Mouse (Mus musculus): ENCODE data around the gene Prg4. TPM values are rescaled to one million over a fixed set of nuclear protein-coding genes. Genes with fewer than 3 reads are reported as not detected.
A peak's percentile ranks its signal among the peaks of the same experiment; 100 is the strongest.

The Prg4 gene
- polyA plus RNA-seq (2015; fragmentation: Nextera tagmentation; extraction: Ambion mirVana) = 0.31 and 0.40 TPM in 2 replicates

- Histone ChIP-seq H3K27ac (replicated peaks) (no peak within 1 kb of the TSS), H3K36me3 (ENCODE audit: control insufficient read depth, insufficient read depth, low read length) (no peaks in the 10 kb centered on the region), H3K9ac (ENCODE audit: low read length) (no peak within 1 kb of the TSS), H3K27me3 (ENCODE audit: control insufficient read depth, insufficient read depth, low read length) (no peaks in the 10 kb centered on the region), H3K4me2 (replicated peaks; ENCODE audit: low read depth) (no peak within 1 kb of the TSS), H3K4me3 (ENCODE audit: low read depth, low read length) (no peak within 1 kb of the TSS), H3K4me1 (replicated peaks; ENCODE audit: control insufficient read depth, insufficient read depth) (no peaks in the 10 kb centered on the region), H3K9me3 (ENCODE audit: control insufficient read depth, low read length) (no peaks in the 10 kb centered on the region)
- 65% methylated on average over 3 of the region's 3 CpGs for WGBS
- no peak for DNase-seq (ENCODE audit: low spot score)
- no peak for ATAC-seq (ENCODE audit: low FRiP score, low TSS enrichment)
- TF ChIP-seq EP300 (optimal IDR thresholded peaks at IDR 0.05) = no peak
- TF ChIP-seq CTCF (IDR thresholded peaks at IDR 0.05; ENCODE audit: low read depth) = no peak
Measured at GRCm38 (mm10) chr1:150466132-150466531, at the start of gene Prg4. Gene Prg4, minus strand, starts transcription at chr1:150466165.

GRCm38 (mm10) chr1:150513041-150513440 is 47.1 kb upstream of the Prg4 start:
- Histone ChIP-seq H3K9ac (ENCODE audit: low read length) (no peak overlapping the region), H3K27me3 (ENCODE audit: control insufficient read depth, insufficient read depth, low read length) (no peaks in the 10 kb centered on the region), H3K9me3 (ENCODE audit: control insufficient read depth, low read length) (no peaks in the 10 kb centered on the region), H3K4me3 (ENCODE audit: low read depth, low read length) (no peak overlapping the region), H3K4me2 (replicated peaks; ENCODE audit: low read depth) (no peak overlapping the region), H3K36me3 (ENCODE audit: control insufficient read depth, insufficient read depth, low read length) (no peaks in the 10 kb centered on the region), H3K4me1 (replicated peaks; ENCODE audit: control insufficient read depth, insufficient read depth) (no peaks in the 10 kb centered on the region), H3K27ac (replicated peaks) (no peak overlapping the region)
- WGBS = 93% methylated on average over 2 of the region's 2 CpGs
- ATAC-seq (ENCODE audit: low FRiP score, low TSS enrichment) (no peak), DNase-seq (ENCODE audit: low spot score) (no peak)
- TF ChIP-seq EP300 (optimal IDR thresholded peaks at IDR 0.05) (no peak), CTCF (IDR thresholded peaks at IDR 0.05; ENCODE audit: low read depth) (no peak)

GRCm38 (mm10) chr1:150505794-150506193 is 39.8 kb upstream of the Prg4 start:
- no peak for TF ChIP-seq EP300 (optimal IDR thresholded peaks at IDR 0.05)
- no peak for TF ChIP-seq CTCF (IDR thresholded peaks at IDR 0.05; ENCODE audit: low read depth)
- ATAC-seq (ENCODE audit: low FRiP score, low TSS enrichment) (no peak), DNase-seq (ENCODE audit: low spot score) (no peak)
- 12% methylated on average over 2 of the region's 2 CpGs for WGBS
- Histone ChIP-seq H3K4me2 (replicated peaks; ENCODE audit: low read depth) (no peak overlapping the region), H3K27ac (replicated peaks) (no peak overlapping the region), H3K4me3 (ENCODE audit: low read depth, low read length) (no peak overlapping the region), H3K36me3 (ENCODE audit: control insufficient read depth, insufficient read depth, low read length) (no peaks in the 10 kb centered on the region), H3K4me1 (replicated peaks; ENCODE audit: control insufficient read depth, insufficient read depth) (no peaks in the 10 kb centered on the region), H3K9ac (ENCODE audit: low read length) (no peak overlapping the region), H3K27me3 (ENCODE audit: control insufficient read depth, insufficient read depth, low read length) (no peaks in the 10 kb centered on the region), H3K9me3 (ENCODE audit: control insufficient read depth, low read length) (no peaks in the 10 kb centered on the region)

GRCm38 (mm10) chr1:150503321-150503720 is 37.4 kb upstream of the Prg4 start:
- 75% methylated on average over 4 of the region's 4 CpGs for WGBS
- DNase-seq (ENCODE audit: low spot score) (no peak), ATAC-seq (ENCODE audit: low FRiP score, low TSS enrichment) (no peak)
- Histone ChIP-seq H3K27me3 (ENCODE audit: control insufficient read depth, insufficient read depth, low read length) (no peaks in the 10 kb centered on the region), H3K4me2 (replicated peaks; ENCODE audit: low read depth) (no peak overlapping the region), H3K27ac (replicated peaks) (no peak overlapping the region), H3K9me3 (ENCODE audit: control insufficient read depth, low read length) (0 out of 2 replicates have a peak, but pooled peaks cover 1% of the 10 kb centered on the region), H3K9ac (ENCODE audit: low read length) (no peak overlapping the region), H3K36me3 (ENCODE audit: control insufficient read depth, insufficient read depth, low read length) (no peaks in the 10 kb centered on the region), H3K4me1 (replicated peaks; ENCODE audit: control insufficient read depth, insufficient read depth) (no peaks in the 10 kb centered on the region), H3K4me3 (ENCODE audit: low read depth, low read length) (no peak overlapping the region)
- TF ChIP-seq EP300 (optimal IDR thresholded peaks at IDR 0.05) (no peak), CTCF (IDR thresholded peaks at IDR 0.05; ENCODE audit: low read depth) (no peak)

- H3K4me3 ChIP-seq (ENCODE audit: low read depth, low read length) = no peak overlapping the region
- no peaks in the 10 kb centered on the region for H3K4me1 ChIP-seq (replicated peaks; ENCODE audit: control insufficient read depth, insufficient read depth)
- no peak for DNase-seq (ENCODE audit: low spot score)
- no peaks in the 10 kb centered on the region for H3K36me3 ChIP-seq (ENCODE audit: control insufficient read depth, insufficient read depth, low read length)
- no peak overlapping the region for H3K27ac ChIP-seq (replicated peaks)
- no peak overlapping the region for H3K9ac ChIP-seq (ENCODE audit: low read length)
- TF ChIP-seq EP300 (optimal IDR thresholded peaks at IDR 0.05) (no peak), CTCF (IDR thresholded peaks at IDR 0.05; ENCODE audit: low read depth) (no peak)
- H3K9me3 ChIP-seq (ENCODE audit: control insufficient read depth, low read length) = 0 out of 2 replicates have a peak, but pooled peaks cover 4% of the 10 kb centered on the region
- H3K4me2 ChIP-seq (replicated peaks; ENCODE audit: low read depth) = no peak overlapping the region
- WGBS = 75% methylated on average over 2 of the region's 2 CpGs
- no peak for ATAC-seq (ENCODE audit: low FRiP score, low TSS enrichment)
- H3K27me3 ChIP-seq (ENCODE audit: control insufficient read depth, insufficient read depth, low read length) = no peaks in the 10 kb centered on the region
Measured at GRCm38 (mm10) chr1:150498177-150498576, 32.2 kb upstream of the Prg4 start.

- no peak for DNase-seq (ENCODE audit: low spot score)
- Histone ChIP-seq H3K4me2 (replicated peaks; ENCODE audit: low read depth) (no peak overlapping the region), H3K36me3 (ENCODE audit: control insufficient read depth, insufficient read depth, low read length) (no peaks in the 10 kb centered on the region), H3K27ac (replicated peaks) (no peak overlapping the region), H3K27me3 (ENCODE audit: control insufficient read depth, insufficient read depth, low read length) (no peaks in the 10 kb centered on the region), H3K9me3 (ENCODE audit: control insufficient read depth, low read length) (0 out of 2 replicates have a peak, but pooled peaks cover 4% of the 10 kb centered on the region), H3K9ac (ENCODE audit: low read length) (no peak overlapping the region), H3K4me3 (ENCODE audit: low read depth, low read length) (no peak overlapping the region), H3K4me1 (replicated peaks; ENCODE audit: control insufficient read depth, insufficient read depth) (no peaks in the 10 kb centered on the region)
- TF ChIP-seq EP300 (optimal IDR thresholded peaks at IDR 0.05) (no peak), CTCF (IDR thresholded peaks at IDR 0.05; ENCODE audit: low read depth) (peak; percentile 62)
- ATAC-seq (ENCODE audit: low FRiP score, low TSS enrichment) = no peak
- WGBS = 55% methylated on average over 2 of the region's 2 CpGs
Measured at GRCm38 (mm10) chr1:150497690-150498089, 31.7 kb upstream of the Prg4 start.

Measured in stomach, postnatal 0 days (tissue).